Mouse (Mus musculus) ovary, adult 2 months (tissue): Measurements from ENCODE around the gene Tmod1. TPM values are rescaled to one million over a fixed set of nuclear protein-coding genes. Genes with fewer than 3 reads are reported as not detected.

ENCODE experiments used
- polyA plus RNA-seq: library from polyadenylated mRNA; depleted of rRNA; stranded (reverse); fragments of >200 nt; gene quantifications from 2 replicates; pipeline ENCODE4 v1.2.3, GENCODE M21; 2012; rRNA removed

Gene Tmod1
- 1.9 and 3.0 TPM in 2 replicates for polyA plus RNA-seq

GRCm38 (mm10) chr4:46038892-46039751, at the start of gene Tmod1:
Gene Tmod1, plus strand, starts transcription at chr4:46038935.

GRCm38 (mm10) chr4:46138287-46139222, 99.8 kb downstream of the Tmod1 start, which contains the start of the genes Ncbp1 and Tstd2:
Gene Ncbp1, plus strand, starts transcription at chr4:46138613.
Gene Tstd2, minus strand, starts transcription at chr4:46138694.

Other genes starting within 250 kb of the Tmod1 start
- gene Aldh1b1, start 239.9 kb upstream of the Tmod1 start, polyA plus RNA-seq, result 26.4 and 36.7 TPM in 2 replicates
- gene Igfbpl1, start 212.0 kb upstream of the Tmod1 start, polyA plus RNA-seq, result 0.12 and 0.28 TPM in 2 replicates
- 0.67 and 1.2 TPM in 2 replicates for gene Stra6l, start 190.3 kb upstream of the Tmod1 start, polyA plus RNA-seq
- gene Ccdc180, start 148.6 kb upstream of the Tmod1 start, polyA plus RNA-seq, result 1.6 and 1.9 TPM in 2 replicates
- gene Tdrd7, start 73.6 kb upstream of the Tmod1 start, polyA plus RNA-seq, result 9.9 and 11.1 TPM in 2 replicates
- 20.8 and 23.5 TPM in 2 replicates for gene Ncbp1, start 99.7 kb downstream of the Tmod1 start, polyA plus RNA-seq
- gene Tstd2, start 99.8 kb downstream of the Tmod1 start, polyA plus RNA-seq, result 16.8 TPM in 2 replicates
- 44.5 and 54.8 TPM in 2 replicates for gene Xpa, start 157.4 kb downstream of the Tmod1 start, polyA plus RNA-seq